Mouse (Mus musculus): ENCODE measurements at regions not wholly inside any gene's neighbourhood (a gene's known extent, or its start where the extent isn't known, plus 50 kb on each side); places are given as distances from the start of the nearest gene placed in this dataset.
A peak's percentile ranks its signal among the peaks of the same experiment; 100 is the strongest.

DNA sequence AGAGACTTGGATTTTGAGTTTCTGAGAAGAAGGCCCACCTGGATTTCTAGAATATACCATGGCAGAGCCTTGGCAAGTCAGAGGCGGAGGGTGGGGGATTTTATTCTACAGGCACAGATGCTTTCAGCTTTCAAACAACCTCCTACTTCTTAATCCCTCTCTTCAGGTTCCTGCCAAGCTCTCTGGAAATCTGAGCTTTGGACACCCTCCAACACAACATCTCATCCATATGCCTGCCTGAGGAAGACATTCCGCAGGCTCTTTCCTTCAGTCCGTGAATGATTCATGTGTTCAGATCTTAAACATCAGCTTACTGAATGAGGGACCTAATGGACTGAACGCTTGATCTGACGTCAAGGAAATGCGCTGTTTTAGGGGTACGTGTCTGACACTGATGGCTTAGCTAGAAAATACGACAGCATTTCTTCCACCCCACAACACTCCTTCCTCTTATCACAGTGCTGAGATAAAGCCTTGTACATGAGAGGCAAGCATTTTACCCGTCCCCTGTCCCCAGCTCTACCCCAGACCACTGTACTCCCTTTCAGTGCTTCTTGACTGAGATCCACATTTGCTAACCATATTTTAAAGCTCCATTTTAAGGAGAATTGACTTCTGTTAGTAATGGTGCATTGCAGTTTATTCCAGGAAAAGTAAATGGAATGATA lies 97.0 kb upstream of the Galnt5 start:
- Histone ChIP-seq H3K27ac (ENCODE audit: insufficient read depth, low read length) (no peak overlapping the region; the same call in 1 of the 2 replicates), H3K4me3 (ENCODE audit: insufficient read depth, low read length) (no peak overlapping the region), H3K4me1 (ENCODE audit: control insufficient read depth, insufficient read depth, low read length) (0 out of 2 replicates have a peak, but pooled peaks cover 3% of the 10 kb centered on the region)
- TF ChIP-seq POLR2A (IDR thresholded peaks at IDR 0.05; ENCODE audit: low read depth, low read length) (no peak), CTCF (IDR thresholded peaks at IDR 0.05; ENCODE audit: borderline replicate concordance, insufficient read depth, low read length) (no peak)

GRCm38 (mm10) chr2:57905184-57905583 lies 92.5 kb upstream of the Galnt5 start:
- Histone ChIP-seq H3K27ac (ENCODE audit: insufficient read depth, low read length) (no peak overlapping the region), H3K4me1 (ENCODE audit: control insufficient read depth, insufficient read depth, low read length) (0 out of 2 replicates have a peak, but pooled peaks cover 3% of the 10 kb centered on the region), H3K4me3 (ENCODE audit: insufficient read depth, low read length) (no peak overlapping the region)
- TF ChIP-seq POLR2A (IDR thresholded peaks at IDR 0.05; ENCODE audit: low read depth, low read length) (no peak), CTCF (IDR thresholded peaks at IDR 0.05; ENCODE audit: borderline replicate concordance, insufficient read depth, low read length) (no peak)

- no peaks in the 10 kb centered on the region for H3K4me1 ChIP-seq (ENCODE audit: control insufficient read depth, insufficient read depth, low read length)
- no peak overlapping the region for H3K4me3 ChIP-seq (ENCODE audit: insufficient read depth, low read length)
- no peak overlapping the region for H3K27ac ChIP-seq (ENCODE audit: insufficient read depth, low read length)
- TF ChIP-seq CTCF (IDR thresholded peaks at IDR 0.05; ENCODE audit: borderline replicate concordance, insufficient read depth, low read length) (no peak), POLR2A (IDR thresholded peaks at IDR 0.05; ENCODE audit: low read depth, low read length) (no peak)
These were observed 90.7 kb upstream of the Galnt5 start for GRCm38 (mm10) chr2:57906939-57907338.

- H3K4me1 ChIP-seq (ENCODE audit: control insufficient read depth, insufficient read depth, low read length): no peaks in the 10 kb centered on the region
- H3K4me3 ChIP-seq (ENCODE audit: insufficient read depth, low read length): no peak overlapping the region
- TF ChIP-seq POLR2A (IDR thresholded peaks at IDR 0.05; ENCODE audit: low read depth, low read length): no peak
- no peak for TF ChIP-seq CTCF (IDR thresholded peaks at IDR 0.05; ENCODE audit: borderline replicate concordance, insufficient read depth, low read length)
- H3K27ac ChIP-seq (ENCODE audit: insufficient read depth, low read length): no peak overlapping the region
These were observed 88.0 kb upstream of the Galnt5 start for GRCm38 (mm10) chr2:57909706-57910105.

DNA sequence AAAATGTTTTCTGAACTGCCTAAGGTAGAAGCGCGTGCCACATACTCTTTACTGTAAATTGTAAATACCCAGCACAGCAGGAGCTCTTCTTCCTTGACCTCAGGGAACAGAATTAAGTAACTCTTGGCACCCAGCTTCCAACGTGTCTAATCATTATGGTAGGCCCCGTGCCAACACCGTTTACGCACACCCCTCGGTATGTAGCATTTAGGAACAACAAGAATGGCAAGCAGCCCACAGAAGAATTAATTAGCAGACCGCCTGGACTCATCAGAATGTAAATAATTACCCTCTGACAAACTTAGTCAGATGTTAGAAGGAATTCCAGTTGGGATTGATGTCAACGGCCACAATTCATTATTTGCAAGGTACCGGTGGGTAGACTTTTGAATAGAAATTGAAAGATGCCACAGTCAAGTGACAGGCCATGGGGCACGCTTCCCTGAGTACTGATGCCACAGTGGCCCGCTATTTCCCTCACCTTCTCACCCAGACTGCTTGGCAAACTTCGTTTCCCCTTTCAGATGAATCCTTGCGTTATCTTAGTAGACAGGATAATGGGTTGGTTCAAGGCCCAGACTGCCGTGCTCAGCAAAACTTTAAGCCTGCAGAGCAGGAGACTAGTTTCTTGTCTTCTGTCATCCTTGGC lies 81.2 kb upstream of the Galnt5 start:
- H3K27ac ChIP-seq (ENCODE audit: insufficient read depth, low read length): no peak overlapping the region
- TF ChIP-seq CTCF (IDR thresholded peaks at IDR 0.05; ENCODE audit: borderline replicate concordance, insufficient read depth, low read length) (no peak), POLR2A (IDR thresholded peaks at IDR 0.05; ENCODE audit: low read depth, low read length) (no peak)
- peaks cover 3% of the 10 kb centered on the region for H3K4me1 ChIP-seq (ENCODE audit: control insufficient read depth, insufficient read depth, low read length)
- H3K4me3 ChIP-seq (ENCODE audit: insufficient read depth, low read length): no peak overlapping the region

DNA sequence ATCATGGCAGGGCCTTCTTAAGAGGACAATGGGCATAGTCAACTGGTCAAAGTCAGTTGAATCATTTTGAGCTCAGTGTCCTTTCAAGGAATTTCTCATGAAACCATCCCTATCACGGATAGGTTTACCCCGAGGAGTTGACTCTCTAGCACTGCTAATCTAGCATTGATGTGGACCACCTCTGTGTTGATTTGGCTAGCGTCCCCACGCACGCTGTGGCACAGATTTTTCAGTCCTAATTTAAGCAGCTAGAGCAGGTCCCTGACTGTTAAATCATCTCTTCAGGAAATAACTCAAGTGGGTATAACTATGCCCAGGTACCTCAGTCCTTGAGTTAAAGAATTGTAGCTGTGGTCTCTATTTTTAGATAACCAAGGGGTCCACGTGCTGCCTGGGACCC lies 80.0 kb upstream of the Galnt5 start:
- H3K4me3 ChIP-seq (ENCODE audit: insufficient read depth, low read length): no peak overlapping the region
- TF ChIP-seq POLR2A (IDR thresholded peaks at IDR 0.05; ENCODE audit: low read depth, low read length) (no peak), CTCF (IDR thresholded peaks at IDR 0.05; ENCODE audit: borderline replicate concordance, insufficient read depth, low read length) (no peak)

GRCm38 (mm10) chr2:57919102-57919731 lies 78.5 kb upstream of the Galnt5 start:
- Histone ChIP-seq H3K4me3 (ENCODE audit: insufficient read depth, low read length) (no peak overlapping the region), H3K27ac (ENCODE audit: insufficient read depth, low read length) (no peak overlapping the region), H3K4me1 (ENCODE audit: control insufficient read depth, insufficient read depth, low read length) (peaks cover 3% of the 10 kb centered on the region)
- TF ChIP-seq POLR2A (IDR thresholded peaks at IDR 0.05; ENCODE audit: low read depth, low read length): no peak
- TF ChIP-seq CTCF (IDR thresholded peaks at IDR 0.05; ENCODE audit: borderline replicate concordance, insufficient read depth, low read length): no peak

More for the DNA sequence above, 80.0 kb upstream of the Galnt5 start:
- H3K4me1 ChIP-seq (ENCODE audit: control insufficient read depth, insufficient read depth, low read length): peaks cover 3% of the 10 kb centered on the region
- H3K27ac ChIP-seq (ENCODE audit: insufficient read depth, low read length): no peak overlapping the region

DNA sequence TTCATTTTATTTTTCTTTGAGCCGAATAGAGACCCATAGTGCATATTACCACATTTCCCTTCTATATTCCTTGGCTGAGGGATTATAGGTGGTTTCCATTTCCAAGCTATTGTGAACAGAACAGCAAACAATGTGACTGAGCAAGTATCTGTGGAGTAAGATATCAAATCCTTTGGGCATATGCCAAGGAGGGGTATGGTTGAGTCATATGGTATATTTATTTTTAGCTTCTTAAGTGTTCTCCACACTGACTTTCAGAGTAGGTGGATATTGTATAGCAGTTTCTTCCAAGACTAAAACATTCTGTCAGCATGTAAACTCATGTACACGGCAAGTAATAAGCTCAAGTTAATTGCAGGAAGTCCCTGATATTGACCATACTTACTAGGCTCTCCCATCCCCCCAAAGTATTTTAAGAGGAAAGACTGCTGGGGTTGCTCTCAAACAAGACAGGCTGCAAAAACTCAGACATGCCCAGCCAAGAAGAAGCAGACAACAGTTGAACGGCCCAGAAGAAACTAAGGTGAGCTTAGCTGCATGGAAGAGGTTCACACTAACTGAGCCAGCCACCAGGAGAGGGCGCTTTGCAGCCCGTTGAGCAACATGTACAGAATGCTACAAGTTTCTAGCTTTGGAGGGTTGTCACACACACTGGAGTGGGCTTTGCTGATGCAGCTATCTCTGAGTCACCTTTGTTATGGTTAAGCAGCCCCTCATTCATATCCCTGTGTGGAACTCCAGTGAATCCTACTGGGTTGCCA lies 63.4 kb upstream of the Galnt5 start:
- peak; percentile 51; the same call in 1 of the 2 replicates for TF ChIP-seq CTCF (IDR thresholded peaks at IDR 0.05; ENCODE audit: borderline replicate concordance, insufficient read depth, low read length)
- TF ChIP-seq POLR2A (IDR thresholded peaks at IDR 0.05; ENCODE audit: low read depth, low read length): no peak
- Histone ChIP-seq H3K4me1 (ENCODE audit: control insufficient read depth, insufficient read depth, low read length) (peaks cover 5% of the 10 kb centered on the region), H3K4me3 (ENCODE audit: insufficient read depth, low read length) (no peak overlapping the region), H3K27ac (ENCODE audit: insufficient read depth, low read length) (no peak overlapping the region)

Measured in embryonic fibroblast, embryonic 13.5 days (primary cell).